Mouse (Mus musculus) ovary, postnatal 10 days (tissue): ENCODE results near the gene Sulf2.

Experiments
- DNase-seq: peaks from one replicate; pipeline ENCODE4 v3.0.0; 2022; ENCODE audit warnings: low spot score

Gene Sulf2

DNA sequence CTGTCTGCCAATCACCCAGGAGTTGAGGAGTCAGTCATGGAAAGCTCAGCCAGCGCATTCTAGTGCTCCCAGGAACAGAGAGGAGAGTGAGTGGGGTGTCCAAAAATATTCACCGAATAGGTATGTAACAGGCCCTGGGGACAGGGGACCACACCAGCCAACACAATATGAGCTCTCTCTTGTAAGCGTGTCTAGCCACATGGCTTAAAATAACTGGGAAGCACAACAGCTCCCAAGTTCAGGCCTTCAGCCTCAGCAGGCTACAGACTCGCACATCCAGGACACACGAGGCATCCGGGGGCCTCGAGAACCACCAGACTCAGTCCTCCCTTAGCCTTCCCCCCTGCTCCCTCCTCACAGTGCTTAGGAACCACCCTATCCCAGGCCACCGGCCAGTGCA lies 6.0 kb downstream of the Sulf2 start:
- DNase-seq = no peak

DNA sequence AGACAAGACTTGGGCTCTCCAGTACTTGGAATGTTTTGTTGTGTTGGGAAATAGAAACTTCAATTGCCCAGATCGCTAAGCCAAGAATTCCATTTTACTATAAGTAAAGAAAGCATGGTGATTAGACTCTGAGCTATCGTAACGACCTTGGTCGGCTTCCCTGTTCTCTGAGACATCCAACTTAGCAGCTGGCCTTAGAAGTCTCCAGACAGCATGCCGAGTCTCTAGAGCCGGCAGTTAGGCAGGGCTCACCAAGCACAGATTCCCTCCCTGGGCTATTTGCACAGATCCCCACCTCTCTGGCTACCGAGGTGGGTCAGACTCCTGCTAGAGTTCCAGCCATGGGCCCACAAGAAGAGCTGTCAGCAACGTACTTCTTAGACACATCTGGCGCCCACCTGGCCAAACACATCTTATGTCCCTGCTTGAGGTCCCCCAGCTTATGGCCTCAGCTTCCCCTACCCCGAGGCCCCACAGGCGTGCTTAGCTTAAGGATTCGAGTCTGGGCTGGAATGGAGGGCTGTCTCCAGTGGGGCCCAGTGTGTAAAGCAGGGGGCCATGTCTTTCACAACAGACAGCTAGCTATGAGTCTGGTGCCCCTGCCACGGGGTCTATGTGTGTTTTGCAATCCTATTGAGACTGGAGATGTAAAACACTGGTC lies 6.7 kb downstream of the Sulf2 start:
- no peak for DNase-seq

DNA sequence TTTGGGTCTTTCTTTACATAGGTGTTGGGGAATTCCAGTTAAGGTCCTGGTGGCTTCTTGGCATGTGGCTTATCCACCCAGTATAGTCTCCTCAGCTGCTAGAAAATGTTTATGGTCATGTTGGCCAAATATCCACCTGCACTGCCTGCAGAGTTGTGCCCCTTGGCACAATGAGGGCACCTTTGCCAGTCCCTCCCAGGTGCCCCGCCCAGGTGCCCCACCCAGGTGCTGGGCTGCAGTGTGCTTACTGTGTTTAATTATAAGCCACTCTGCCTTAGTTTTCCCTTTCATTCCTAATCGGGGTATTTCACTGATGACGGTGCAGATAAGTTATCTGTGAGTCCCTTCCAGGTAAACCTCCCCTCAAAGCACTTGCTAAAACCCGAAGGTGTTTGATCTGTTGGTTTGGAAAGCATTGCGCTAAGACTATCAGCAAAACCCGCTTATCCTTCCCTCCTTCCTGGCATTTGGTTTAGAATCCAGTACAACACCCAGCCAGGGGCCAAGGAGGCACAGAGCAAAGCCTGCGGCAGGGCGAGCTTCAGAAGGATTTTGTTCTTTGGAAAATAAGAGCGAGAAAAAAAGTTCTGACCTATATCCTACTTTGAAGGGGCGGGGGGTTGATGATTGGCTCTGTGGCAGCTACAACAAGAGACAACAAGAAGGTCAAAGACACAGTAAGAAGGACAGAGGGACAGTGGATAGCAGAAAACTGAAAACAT lies 7.4 kb downstream of the Sulf2 start:
- DNase-seq = no peak

DNA sequence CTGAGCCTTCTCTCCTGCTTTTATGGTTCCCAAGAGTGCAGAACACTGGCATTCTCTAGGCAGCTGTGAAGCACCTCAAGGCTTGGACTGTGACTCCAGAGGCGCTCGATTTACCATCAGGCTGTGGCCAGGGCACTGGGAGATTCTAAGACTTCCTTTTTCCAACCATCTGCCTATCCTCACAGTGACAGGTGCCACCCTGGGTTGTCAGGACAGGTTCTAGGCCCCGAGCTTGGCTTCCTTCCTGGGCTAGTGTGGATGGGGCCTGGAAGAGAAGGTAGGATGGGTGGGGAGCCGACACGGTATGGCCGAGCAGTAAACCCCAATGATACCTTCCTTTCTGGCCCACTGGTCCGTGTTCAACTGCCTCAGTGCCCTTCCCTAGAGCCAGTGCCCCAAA lies 9.0 kb downstream of the Sulf2 start:
- no peak for DNase-seq

DNA sequence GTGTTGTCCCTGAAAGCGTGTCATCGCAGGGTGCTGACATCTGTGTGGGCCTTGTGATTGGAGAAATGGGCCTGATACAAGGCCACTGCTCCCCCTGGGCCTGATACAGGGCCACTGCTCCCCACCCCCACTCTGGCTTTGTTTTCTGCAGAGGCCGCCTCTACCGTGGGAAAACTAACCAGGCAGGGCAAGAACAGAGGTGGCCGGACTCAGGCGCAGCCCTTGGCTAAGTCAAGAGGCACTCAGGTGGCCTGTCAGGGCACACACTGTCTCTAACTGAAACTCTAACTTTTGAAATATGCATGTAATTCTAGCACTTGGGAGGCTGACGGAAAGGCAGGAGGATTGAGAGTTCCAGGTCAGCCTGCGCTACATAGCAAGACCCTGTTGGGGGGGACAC lies 10.4 kb downstream of the Sulf2 start:
- DNase-seq = no peak

DNA sequence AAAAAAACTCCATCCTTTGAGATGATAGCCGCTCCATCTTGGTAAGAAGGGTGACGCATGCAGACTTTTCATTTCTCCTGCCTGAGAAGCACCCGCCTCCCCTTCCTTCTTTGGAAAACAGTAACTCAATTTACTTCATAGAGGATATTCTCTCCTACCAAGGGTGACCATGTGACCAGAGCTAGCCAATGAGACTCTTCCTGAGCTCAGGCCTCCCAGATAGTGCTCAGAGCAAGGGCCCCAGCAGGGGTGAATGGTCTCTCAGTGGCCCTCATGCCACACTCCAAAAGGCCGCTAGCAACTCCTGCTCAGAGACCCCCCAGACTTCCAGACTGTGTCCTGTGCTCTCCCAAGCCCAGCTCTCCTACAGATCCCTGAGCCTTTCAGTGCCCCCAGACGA lies 11.6 kb downstream of the Sulf2 start:
- DNase-seq = no peak

DNA sequence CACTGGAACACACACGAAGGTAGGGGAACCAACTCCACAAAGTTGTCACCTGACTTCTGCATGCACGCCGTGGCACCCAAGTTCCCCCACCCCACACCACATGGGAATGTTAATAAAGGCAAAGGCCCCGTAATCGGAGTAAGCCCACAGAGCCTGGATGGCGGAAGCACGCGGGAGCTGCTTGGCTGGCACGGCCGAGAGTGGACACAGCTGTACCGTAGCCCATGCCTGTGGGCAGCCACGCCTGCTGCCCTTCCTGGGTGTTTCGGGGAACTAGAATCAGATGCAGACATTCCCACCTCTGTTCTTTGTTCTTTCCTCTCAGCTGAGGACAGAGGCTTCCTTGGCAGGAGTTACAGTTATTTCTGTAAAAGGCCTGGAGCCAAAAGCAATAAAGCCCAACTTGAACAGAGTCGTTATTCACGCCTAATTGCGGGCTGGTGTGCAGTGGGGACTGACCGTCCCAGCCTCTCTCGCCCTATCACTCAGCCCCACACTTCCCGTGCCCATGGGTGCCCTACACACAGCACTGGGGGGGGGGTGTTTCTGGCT lies 12.8 kb downstream of the Sulf2 start:
- DNase-seq = no peak

DNA sequence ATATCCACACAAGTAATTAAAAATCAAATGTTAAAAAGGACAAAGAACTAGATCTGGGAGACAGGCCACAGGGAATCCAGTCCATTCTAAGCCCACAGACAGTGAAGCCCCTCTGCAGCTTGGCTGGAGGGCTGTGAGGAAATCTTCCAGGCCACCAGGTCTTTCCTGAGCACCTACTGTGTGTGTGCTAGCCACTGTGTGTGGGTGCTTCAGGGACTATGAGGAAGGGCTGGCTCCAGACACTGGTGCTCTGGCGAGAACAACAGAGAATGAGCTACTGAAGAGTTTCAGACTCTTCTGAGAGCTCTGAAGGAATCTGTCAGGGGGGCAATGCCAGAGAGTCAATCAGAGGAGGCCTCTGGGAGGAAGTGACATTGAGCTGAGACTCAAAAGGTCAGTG lies 13.6 kb downstream of the Sulf2 start:
- no peak for DNase-seq

DNA sequence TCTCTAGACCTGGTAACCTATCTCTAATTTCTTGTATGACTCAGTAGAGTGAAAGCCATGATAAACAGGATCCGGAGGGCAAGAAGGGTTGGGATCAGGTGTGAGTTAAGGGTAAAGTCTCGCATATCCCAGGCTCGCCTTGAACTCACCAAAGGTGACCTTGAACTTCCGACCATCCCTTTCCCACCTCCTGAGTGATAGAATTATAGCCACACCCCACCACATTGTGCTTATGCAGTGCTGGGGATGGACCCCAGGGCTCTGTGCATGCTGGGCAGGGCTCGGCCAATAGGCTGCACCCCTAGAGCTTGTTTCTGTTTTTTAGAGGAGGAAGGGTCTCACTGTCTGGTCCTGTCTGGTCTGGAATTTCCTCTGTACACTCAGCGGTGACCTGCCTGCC lies 14.4 kb downstream of the Sulf2 start:
- DNase-seq = no peak

DNA sequence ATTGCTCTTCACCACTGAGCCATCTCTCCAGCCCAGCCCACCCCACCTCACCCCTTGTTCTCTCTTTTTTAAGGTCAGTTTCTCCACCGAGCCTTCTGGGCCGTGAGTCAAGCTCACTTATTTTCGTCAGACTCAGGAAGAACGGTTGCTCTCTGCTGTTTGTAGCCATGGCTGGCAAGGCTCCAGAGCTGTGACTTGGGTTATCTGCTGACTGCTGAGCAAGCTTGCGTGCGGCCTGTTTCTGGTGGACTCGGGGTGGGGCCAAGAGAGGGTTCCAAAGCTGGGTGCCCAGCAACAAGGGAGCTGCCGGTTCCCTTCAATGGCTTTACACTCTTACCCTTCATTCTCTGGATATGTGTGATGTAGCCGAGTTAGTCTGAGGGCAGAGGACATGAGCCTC lies 15.0 kb downstream of the Sulf2 start:
- DNase-seq = no peak

DNA sequence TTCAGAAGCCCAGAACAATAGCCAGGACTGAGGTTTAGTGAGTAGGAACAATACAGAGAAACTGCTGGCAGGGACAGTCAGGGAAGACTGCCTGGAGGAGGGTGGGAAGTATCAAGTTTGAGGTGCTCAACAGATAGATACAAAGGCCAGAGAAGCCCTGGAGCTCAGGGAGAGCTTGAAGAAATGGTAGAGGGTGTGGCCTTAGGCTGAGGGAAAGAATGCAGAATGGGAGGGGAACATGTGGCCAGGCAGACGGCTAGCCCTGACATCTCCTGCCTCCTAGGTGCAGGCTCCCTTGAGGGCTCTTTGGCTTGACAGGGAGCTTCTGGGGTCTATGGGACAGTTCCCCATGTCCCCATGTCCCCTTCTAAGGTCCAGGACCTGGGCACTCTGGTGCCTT lies 17.2 kb downstream of the Sulf2 start:
- DNase-seq = no peak

DNA sequence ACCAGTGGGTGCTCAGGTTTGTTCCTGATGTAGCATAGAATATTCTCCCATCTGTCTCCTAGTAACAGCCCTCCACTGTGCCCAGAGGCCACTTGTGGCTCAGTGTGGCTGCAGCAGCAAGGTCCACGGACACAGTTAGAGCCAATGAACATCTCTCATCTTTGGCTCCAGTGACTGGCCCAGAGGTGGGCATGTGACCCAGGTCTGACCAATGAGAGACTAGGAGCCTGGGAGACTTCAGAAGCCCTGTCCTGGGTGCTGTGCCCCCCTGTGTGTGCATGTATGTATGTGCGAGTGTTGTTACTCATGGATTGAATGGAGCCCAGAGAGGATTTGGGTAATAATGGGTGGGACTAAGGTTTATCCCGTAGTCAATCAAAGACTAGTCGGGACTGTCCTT lies 18.0 kb downstream of the Sulf2 start:
- no peak for DNase-seq

DNA sequence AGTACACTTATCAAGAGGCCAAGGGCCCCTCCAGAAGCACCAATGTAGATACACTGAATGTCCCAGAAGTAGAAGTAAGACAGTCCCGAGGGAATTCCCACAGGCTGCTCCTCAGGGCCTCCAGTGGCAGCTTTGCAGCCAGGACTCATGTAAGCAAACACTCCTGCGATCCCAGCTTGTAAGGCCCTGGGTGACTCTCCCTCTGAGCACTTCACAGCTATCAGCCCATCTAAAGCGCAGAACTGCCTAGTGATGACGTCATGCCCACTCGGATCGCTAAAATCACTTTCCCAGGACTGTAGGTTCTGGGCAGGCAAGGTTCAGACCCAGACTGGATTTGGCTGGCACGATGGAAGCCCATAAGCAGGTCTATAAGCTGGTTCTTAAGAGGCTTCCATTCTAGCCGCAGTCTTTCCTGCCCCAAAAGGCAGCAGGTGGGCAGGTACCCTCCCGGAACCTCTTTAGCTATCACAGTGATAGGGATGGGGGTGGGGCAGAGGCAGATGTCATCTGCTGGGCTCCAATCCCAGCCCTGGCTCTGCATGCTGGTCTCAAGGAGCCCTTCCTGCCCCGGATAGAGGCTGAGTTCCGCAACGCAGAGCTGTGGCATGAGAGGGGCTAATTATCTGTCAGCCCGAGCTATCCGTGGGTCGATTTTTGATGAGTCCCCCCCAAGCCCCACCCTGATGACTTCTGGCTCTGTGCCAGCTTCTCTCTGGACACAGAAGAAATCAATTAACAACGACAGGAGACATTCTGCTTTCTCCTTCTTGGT lies 19.6 kb downstream of the Sulf2 start:
- no peak for DNase-seq

DNA sequence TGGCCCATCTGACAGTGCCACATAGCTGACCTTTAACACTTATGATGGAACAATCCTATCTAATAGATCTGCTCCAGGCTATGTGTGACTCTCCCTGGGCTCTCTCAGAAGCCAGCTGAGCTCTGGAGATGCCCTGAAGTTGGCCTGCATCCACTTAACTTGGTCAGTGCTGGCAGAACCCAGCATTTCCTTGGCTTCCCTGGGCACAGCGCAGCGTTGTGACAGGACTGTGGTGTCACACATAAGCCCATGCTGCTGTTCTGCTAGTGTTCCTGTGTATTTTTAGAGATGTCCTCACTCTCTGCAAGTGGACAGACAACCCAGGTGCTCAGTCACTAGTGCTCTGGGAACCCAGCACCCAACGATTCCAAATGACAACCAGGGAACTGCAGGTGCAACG lies 26.7 kb downstream of the Sulf2 start:
- DNase-seq = no peak

DNA sequence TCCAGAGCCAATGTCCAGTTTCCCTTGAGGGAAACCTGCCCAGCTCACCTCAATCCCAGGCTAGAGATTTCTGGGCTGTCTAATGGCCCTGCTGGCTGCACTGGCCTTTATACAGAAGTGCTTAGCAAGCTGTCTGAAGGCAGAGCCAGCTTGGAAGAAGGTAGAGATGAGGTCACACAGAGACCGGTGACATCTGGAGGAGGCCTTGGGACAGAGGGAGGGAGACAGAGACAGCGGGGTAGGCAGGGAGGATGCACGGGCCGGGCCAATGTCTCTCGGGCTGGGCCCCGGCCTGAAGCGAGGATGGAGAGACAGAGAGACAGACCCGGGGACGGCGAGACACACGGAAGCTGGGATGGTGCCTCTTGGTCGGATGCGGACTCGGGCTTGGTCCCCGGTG lies 27.4 kb downstream of the Sulf2 start:
- no peak for DNase-seq

DNA sequence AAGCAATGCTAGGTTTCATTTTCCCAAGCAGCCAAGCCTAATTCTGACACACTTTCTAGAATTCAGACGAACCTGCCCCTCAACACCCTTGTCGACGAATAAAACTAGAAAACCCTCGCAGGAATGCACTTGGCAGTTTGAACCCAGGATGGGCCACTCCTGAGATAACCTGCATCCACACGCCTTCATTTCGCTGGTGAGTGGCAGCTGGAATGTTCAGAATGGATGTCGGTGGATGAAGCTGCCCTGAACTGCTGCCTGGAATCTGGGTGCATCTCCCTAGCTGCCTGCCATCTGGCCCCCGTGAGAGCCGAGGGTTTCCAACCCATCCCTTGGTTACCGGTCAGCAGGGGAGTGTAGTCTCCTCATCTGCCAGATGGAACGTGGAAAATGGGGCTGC lies 29.1 kb downstream of the Sulf2 start:
- DNase-seq = no peak

DNA sequence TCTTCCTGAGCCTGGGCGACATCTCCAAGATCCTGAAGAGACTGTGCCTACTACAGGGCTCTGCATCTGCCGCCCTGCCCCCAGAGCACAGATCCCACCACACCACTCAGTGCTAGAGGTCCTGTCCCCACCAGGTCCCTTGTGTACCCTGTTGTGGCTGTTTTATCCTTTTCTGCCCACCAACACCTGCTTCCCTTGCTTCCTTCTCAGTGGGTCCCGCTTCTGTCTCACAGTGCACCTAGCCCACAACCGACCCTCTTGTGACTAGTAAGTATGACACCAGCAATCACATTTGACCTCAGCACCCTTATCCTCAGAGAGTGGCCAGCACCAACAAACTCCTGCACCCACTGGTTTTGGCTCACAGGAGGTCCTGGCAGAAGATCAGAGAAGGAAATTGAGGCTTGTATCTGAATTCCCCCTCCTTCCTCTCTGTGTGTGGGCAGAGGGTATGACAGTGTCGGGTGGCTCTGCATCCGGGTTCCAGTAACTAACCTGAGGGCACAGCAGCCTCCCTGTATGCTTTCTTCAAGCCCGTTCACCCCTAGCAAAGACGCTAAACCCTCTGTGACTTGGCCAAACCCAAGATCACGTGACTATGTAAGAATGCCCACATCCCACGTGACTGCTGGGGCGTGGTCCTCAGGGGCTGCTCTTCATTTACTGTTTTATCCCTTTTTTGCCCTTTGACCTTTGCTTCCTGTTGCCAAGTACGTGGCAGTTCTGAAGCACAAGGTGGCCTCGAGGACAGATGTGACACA lies 29.8 kb downstream of the Sulf2 start:
- DNase-seq = no peak

DNA sequence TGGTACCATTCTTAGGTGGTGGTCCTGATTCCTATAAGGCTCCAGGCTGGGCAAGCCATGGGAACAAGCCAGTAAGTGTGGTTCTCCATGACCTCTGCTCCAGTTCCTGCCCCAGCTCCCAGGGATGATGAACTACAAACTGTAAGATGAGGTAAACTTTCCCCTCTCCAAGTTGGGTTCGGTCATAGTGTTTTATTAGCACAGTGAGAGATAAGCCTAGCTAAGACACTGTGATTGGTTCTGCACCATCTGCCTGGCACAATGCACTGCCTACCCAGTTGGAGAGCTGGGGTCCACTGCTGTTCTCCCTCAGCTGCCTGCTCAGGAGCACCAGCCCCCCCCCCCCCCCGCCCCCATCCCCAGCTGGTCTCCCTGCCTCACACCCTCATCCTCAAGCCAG lies 30.4 kb downstream of the Sulf2 start:
- DNase-seq = no peak

DNA sequence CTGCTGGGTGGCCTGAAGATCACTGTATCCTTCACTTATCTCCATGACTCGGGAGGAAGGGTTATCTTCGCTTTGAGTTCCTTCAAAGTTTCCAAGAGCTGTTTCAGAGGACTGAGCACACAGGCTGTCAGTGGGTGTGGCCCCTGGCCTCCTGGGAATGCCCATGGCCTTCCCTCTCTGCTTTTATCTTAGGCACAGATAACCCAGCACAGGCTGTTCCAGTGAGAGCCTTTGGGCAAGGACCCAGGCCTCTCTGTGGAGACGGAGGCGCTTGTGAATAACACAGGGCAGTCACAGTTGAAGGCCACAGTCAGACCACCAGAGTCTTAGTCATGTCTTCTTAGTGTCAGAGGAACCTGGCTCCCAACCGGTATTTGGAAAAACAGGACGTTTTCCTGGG lies 32.7 kb downstream of the Sulf2 start:
- DNase-seq = no peak

DNA sequence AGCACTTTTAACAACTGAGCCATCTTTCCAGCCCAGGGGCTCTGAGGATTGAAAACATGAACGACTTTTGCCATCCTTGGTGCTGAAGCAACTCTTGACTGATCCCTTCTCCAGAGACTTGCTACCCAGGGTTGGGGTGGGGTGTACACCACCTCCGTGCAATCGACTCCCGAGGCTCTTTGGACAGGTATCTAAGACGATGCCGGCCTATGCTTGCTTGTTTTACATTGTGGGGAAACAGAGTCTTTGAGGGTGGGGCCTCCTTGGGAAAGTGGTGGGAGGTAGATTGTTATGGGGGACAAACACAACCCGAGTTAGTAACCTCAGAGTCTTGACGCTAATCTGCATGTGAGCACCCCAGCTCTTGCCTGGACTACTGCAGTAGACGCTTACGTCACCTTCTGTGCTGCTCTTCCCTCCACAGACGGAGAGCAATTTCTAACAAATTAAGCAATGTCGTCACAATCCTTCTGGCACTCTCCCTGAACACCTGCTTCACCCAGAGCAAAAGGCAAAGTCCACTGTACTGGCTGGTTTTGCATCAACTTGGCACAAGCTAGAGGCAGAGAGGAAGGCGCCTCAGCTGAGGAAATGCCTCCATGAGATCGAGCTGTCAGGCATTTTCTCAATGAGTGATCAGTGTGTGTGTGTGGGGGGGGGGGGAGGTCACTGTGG lies 33.6 kb downstream of the Sulf2 start:
- no peak for DNase-seq

DNA sequence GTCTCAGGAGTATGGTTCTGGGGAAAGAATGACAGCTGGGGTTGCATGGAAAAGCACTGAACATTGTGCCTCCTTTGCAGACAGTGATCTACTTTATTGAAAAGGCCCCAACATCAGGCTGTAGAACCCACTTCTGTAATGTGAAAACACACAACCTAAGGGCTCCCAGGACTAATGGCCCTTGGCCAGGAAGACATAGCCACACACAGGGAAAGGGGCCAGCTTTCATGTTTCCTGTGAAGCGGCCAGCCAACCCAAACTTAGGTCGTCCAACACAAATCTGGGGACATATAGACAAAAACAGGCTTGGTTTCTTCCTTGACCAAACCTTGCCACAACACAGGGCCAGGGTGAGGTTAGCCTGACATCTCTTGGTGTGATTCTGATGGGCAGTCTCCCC lies 35.5 kb downstream of the Sulf2 start:
- no peak for DNase-seq

DNA sequence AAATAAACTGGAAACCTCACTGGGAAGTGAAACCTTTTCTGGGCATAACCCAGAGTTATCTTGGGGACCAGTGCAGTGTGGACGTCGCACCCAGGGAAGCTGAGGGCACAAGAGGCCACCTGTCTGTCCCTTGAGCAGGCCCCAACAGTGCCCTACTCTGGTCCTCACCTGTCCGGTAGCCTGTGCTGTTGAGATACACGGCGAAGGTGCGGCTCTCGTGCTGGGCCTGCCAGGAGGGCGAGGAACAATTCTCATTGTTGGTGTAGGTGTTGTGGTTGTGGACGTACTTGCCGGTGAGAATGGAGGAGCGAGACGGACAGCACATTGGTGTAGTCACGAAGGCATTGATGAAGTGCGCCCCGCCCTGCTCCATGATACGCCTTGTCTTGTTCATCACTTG lies 38.8 kb downstream of the Sulf2 start:
- DNase-seq = no peak
